Comparison of ENCODE assay signal across 12 mouse cellular contexts in genomic region chr7:36717192-36717591, GRCm38 (mm10). TPM values are rescaled to one million over a fixed set of nuclear protein-coding genes. Genes with fewer than 3 reads are reported as not detected.
A peak's percentile ranks its signal among the peaks of the same experiment; 100 is the strongest.
DNase-seq lines count a peak whose midpoint lies in the region; ATAC-seq and TF ChIP-seq lines count a peak whose summit lies in the region.
"Had no signal": no experiment of that assay in that cellular context is flagged by ENCODE, and none has a peak within 500 bp of the region (broad histone marks: within the 10 kb centered on the region; RNA-seq: fewer than 3 reads in every experiment).

No protein-coding gene starts in this region.

- no peaks in the 10 kb centered on the region for H3K9me3 ChIP-seq in kidney, embryonic 14.5 days (ENCODE audit: control insufficient read depth, low read length)
- no peaks in the 10 kb centered on the region for H3K9me3 ChIP-seq in midbrain, embryonic 11.5 days (ENCODE audit: control insufficient read depth, low read length)
- H3K9me3 ChIP-seq: embryonic facial prominence, embryonic 12.5 days; stomach, embryonic 15.5 days had no signal

- no peak for TF ChIP-seq CTCF in embryonic fibroblast, embryonic 13.5 days (IDR thresholded peaks at IDR 0.05; ENCODE audit: borderline replicate concordance, insufficient read depth, low read length)

- WGBS in kidney, embryonic 14.5 days: 45% methylated on average over 6 of the region's 6 CpGs
- 36% methylated on average over 6 of the region's 6 CpGs for WGBS in midbrain, embryonic 11.5 days

- H3K4me3 ChIP-seq in kidney, embryonic 14.5 days (ENCODE audit: low read length): no peak overlapping the region
- H3K4me3 ChIP-seq in embryonic fibroblast, embryonic 13.5 days (ENCODE audit: insufficient read depth, low read length): no peak overlapping the region
- H3K4me3 ChIP-seq in midbrain, embryonic 11.5 days (ENCODE audit: low read depth, low read length): no peak overlapping the region
- H3K4me3 ChIP-seq: embryonic facial prominence, embryonic 12.5 days; stomach, embryonic 15.5 days had no signal

- no peak for TF ChIP-seq POLR2A in embryonic fibroblast, embryonic 13.5 days (IDR thresholded peaks at IDR 0.05; ENCODE audit: low read depth, low read length)

- H3K9ac ChIP-seq in kidney, embryonic 14.5 days (ENCODE audit: low read depth, low read length): no peak overlapping the region
- no peak overlapping the region for H3K9ac ChIP-seq in midbrain, embryonic 11.5 days (ENCODE audit: low read length)
- H3K9ac ChIP-seq: embryonic facial prominence, embryonic 12.5 days; stomach, embryonic 15.5 days had no signal

- DNase-seq in kidney, postnatal 10 days: peak; percentile 39
- peak; percentile 21 for DNase-seq in ES-CJ7 (ENCODE audit: low read depth, low spot score)
- no peak for DNase-seq in midbrain, embryonic 11.5 days (ENCODE audit: low spot score, missing footprints)
- DNase-seq in adrenal gland, postnatal 10 days: no peak
- DNase-seq in adrenal gland, adult 8-10 months: no peak
- DNase-seq: adrenal gland, adult 2 months; heart, postnatal 10 days had no signal

- H3K27me3 ChIP-seq in kidney, embryonic 14.5 days (ENCODE audit: control insufficient read depth, insufficient read depth, low read length): no peaks in the 10 kb centered on the region
- no peaks in the 10 kb centered on the region for H3K27me3 ChIP-seq in midbrain, embryonic 11.5 days (ENCODE audit: control insufficient read depth, insufficient read depth, low read length)
- H3K27me3 ChIP-seq: embryonic facial prominence, embryonic 12.5 days; stomach, embryonic 15.5 days had no signal

- ATAC-seq in kidney, embryonic 14.5 days (ENCODE audit: low FRiP score, low TSS enrichment): no peak; the same call in 1 of the 2 replicates
- ATAC-seq in midbrain, embryonic 11.5 days (ENCODE audit: low FRiP score): peak; percentile 35; the same call in 1 of the 2 replicates
- no peak for ATAC-seq in megakaryocyte, adult 5-6 weeks (ENCODE audit: poor library complexity, severe bottlenecking)

- no peak overlapping the region for H3K4me2 ChIP-seq in kidney, embryonic 14.5 days (replicated peaks; ENCODE audit: low read depth, low read length)
- no peak overlapping the region for H3K4me2 ChIP-seq in midbrain, embryonic 11.5 days
- H3K4me2 ChIP-seq: embryonic facial prominence, embryonic 12.5 days; stomach, embryonic 15.5 days had no signal

- H3K4me1 ChIP-seq in kidney, embryonic 14.5 days (ENCODE audit: control insufficient read depth, insufficient read depth, low read length): no peaks in the 10 kb centered on the region
- H3K4me1 ChIP-seq in embryonic fibroblast, embryonic 13.5 days (ENCODE audit: control insufficient read depth, insufficient read depth, low read length): peaks cover 2% of the 10 kb centered on the region; the same call in 1 of the 2 replicates
- no peaks in the 10 kb centered on the region; the same call in 1 of the 2 replicates for H3K4me1 ChIP-seq in midbrain, embryonic 11.5 days (ENCODE audit: control insufficient read depth, insufficient read depth, low read length)

- H3K27ac ChIP-seq in kidney, embryonic 14.5 days (ENCODE audit: low read depth, low read length): no peak overlapping the region
- peak overlapping the region; percentile 32 for H3K27ac ChIP-seq in embryonic fibroblast, embryonic 13.5 days (ENCODE audit: insufficient read depth, low read length)
- H3K27ac ChIP-seq in midbrain, embryonic 11.5 days (ENCODE audit: low read depth, low read length): no peak overlapping the region
- H3K27ac ChIP-seq: embryonic facial prominence, embryonic 12.5 days; stomach, embryonic 15.5 days had no signal

- H3K36me3 ChIP-seq in kidney, embryonic 14.5 days (ENCODE audit: control insufficient read depth, insufficient read depth, low read length): no peaks in the 10 kb centered on the region
- no peaks in the 10 kb centered on the region for H3K36me3 ChIP-seq in midbrain, embryonic 11.5 days (ENCODE audit: control insufficient read depth, insufficient read depth, low read length)
- H3K36me3 ChIP-seq: embryonic facial prominence, embryonic 12.5 days; stomach, embryonic 15.5 days had no signal

RNA-seq across cellular contexts. Expression of gene Tshz3, which starts 19.3 kb away (rescaled TPM):
- 13.2 and 17.9 TPM in 2 replicates for polyA plus RNA-seq in kidney, embryonic 14.5 days (2014; fragmentation: Nextera tagmentation; extraction: Ambion mirVana)
- polyA plus RNA-seq in embryonic fibroblast, embryonic 13.5 days (2011; ENCODE audit: insufficient read length, low read depth, missing spikeins): 12.8 and 14.0 TPM in 2 replicates
- 3.2 and 4.1 TPM in 2 replicates for polyA plus RNA-seq in midbrain, embryonic 11.5 days (2014; fragmentation: Nextera tagmentation; extraction: Ambion mirVana)
- total RNA-seq in adrenal gland, postnatal 10 days (2021): 1 to 10 TPM; 5.1 to 6.1 TPM
- 1 to 10 TPM; 4.4 to 7.5 (median 5.4) TPM for total RNA-seq in adrenal gland, adult 8-10 months (2022)
- 0.21 and 0.33 TPM in 2 replicates for total RNA-seq in megakaryocyte, adult 5-6 weeks (2015)
- 0.07 and 0.41 TPM in 2 replicates for total RNA-seq in megakaryocyte, adult 5-6 weeks (2017)

Comparison
In these comparisons a context has a peak if more than half of its experiments do, and no peak if none do; other contexts are left out.
1. DNase-seq: peak in kidney, postnatal 10 days (single experiment) and ES-CJ7 (single experiment); none in midbrain, embryonic 11.5 days (single experiment), adrenal gland, postnatal 10 days (single experiment) and adrenal gland, adult 8-10 months (single experiment).